Mouse (Mus musculus): ENCODE data around the gene Hs2st1. TPM values are rescaled to one million over a fixed set of nuclear protein-coding genes. Genes with fewer than 3 reads are reported as not detected.

Gene Hs2st1
- polyA plus RNA-seq, 1 experiment from 2014 or later, result 7.3 TPM

GRCm38 (mm10) chr3:144467521-144467920 is 102.5 kb downstream of the Hs2st1 start:
- Histone ChIP-seq H3K36me3 (ENCODE audit: control insufficient read depth, insufficient read depth, low read length) (no peaks in the 10 kb centered on the region), H3K4me1 (ENCODE audit: control insufficient read depth, insufficient read depth, low read length) (no peaks in the 10 kb centered on the region), H3K27me3 (ENCODE audit: control insufficient read depth, insufficient read depth, low read length) (no peaks in the 10 kb centered on the region), H3K9ac (ENCODE audit: low read depth, low read length) (no peak overlapping the region), H3K4me3 (ENCODE audit: low read depth, low read length) (no peak overlapping the region), H3K27ac (ENCODE audit: low read depth, low read length) (no peak overlapping the region), H3K9me3 (replicated peaks; ENCODE audit: control insufficient read depth, low read length) (no peaks in the 10 kb centered on the region), H3K4me2 (no peak overlapping the region)
- ATAC-seq (replicated peaks; ENCODE audit: insufficient number of reproducible peaks, low FRiP score, low TSS enrichment), result no peak
- 71% methylated on average over 10 of the region's 10 CpGs for WGBS (ENCODE audit: insufficient replicate concordance)

GRCm38 (mm10) chr3:144466108-144466678 is 103.8 kb downstream of the Hs2st1 start:
- no peak overlapping the region for H3K27ac ChIP-seq (ENCODE audit: low read depth, low read length)
- H3K9ac ChIP-seq (ENCODE audit: low read depth, low read length), result no peak overlapping the region
- 86% methylated on average over 8 of the region's 8 CpGs for WGBS (ENCODE audit: insufficient replicate concordance)
- no peaks in the 10 kb centered on the region for H3K9me3 ChIP-seq (replicated peaks; ENCODE audit: control insufficient read depth, low read length)
- H3K27me3 ChIP-seq (ENCODE audit: control insufficient read depth, insufficient read depth, low read length), result no peaks in the 10 kb centered on the region
- no peak overlapping the region for H3K4me3 ChIP-seq (ENCODE audit: low read depth, low read length)
- ATAC-seq (replicated peaks; ENCODE audit: insufficient number of reproducible peaks, low FRiP score, low TSS enrichment), result no peak
- H3K4me2 ChIP-seq, result no peak overlapping the region
- 0 out of 2 replicates have a peak, but pooled peaks cover 3% of the 10 kb centered on the region for H3K4me1 ChIP-seq (ENCODE audit: control insufficient read depth, insufficient read depth, low read length)
- H3K36me3 ChIP-seq (ENCODE audit: control insufficient read depth, insufficient read depth, low read length), result no peaks in the 10 kb centered on the region

DNA sequence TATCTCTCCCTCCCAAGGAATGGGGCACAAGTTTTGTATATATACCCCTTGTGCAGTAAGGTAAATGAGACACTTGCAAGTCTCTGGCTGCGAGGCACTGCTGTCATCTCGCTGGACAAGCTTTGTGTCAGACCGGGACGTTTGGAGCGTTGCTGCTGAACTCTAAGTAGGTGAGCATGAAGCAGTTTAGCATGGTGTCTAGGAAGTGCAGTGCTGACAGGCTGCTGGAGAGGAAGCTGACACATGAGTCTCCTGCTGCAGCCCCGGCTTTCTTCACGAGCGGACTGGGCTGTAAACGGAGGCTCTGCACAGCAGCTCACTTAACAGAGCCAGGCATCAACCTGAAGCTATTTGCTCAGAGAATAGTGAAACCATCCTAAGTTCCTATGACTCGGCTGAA is 107.3 kb downstream of the Hs2st1 start:
- whole genome bisulfite sequencing (ENCODE audit: insufficient replicate concordance), result 60% methylated on average over 10 of the region's 10 CpGs
- H3K27ac ChIP-seq (ENCODE audit: low read depth, low read length), result no peak overlapping the region
- peaks cover 7% of the 10 kb centered on the region; the same call in 1 of the 2 replicates for H3K4me1 ChIP-seq (ENCODE audit: control insufficient read depth, insufficient read depth, low read length)

GRCm38 (mm10) chr3:144460183-144460788 is 109.7 kb downstream of the Hs2st1 start:
- H3K9me3 ChIP-seq (replicated peaks; ENCODE audit: control insufficient read depth, low read length), result no peaks in the 10 kb centered on the region
- ATAC-seq (replicated peaks; ENCODE audit: insufficient number of reproducible peaks, low FRiP score, low TSS enrichment), result no peak; the same call in 1 of the 2 replicates
- no peak overlapping the region for H3K27ac ChIP-seq (ENCODE audit: low read depth, low read length)
- no peaks in the 10 kb centered on the region for H3K36me3 ChIP-seq (ENCODE audit: control insufficient read depth, insufficient read depth, low read length)
- 58% methylated on average over 5 of the region's 5 CpGs for WGBS (ENCODE audit: insufficient replicate concordance)
- H3K9ac ChIP-seq (ENCODE audit: low read depth, low read length), result no peak overlapping the region
- H3K4me1 ChIP-seq (ENCODE audit: control insufficient read depth, insufficient read depth, low read length), result peaks cover 7% of the 10 kb centered on the region; the same call in 1 of the 2 replicates
- H3K4me2 ChIP-seq, result no peak overlapping the region
- no peak overlapping the region for H3K4me3 ChIP-seq (ENCODE audit: low read depth, low read length)
- H3K27me3 ChIP-seq (ENCODE audit: control insufficient read depth, insufficient read depth, low read length), result no peaks in the 10 kb centered on the region

More for the DNA sequence above, 107.3 kb downstream of the Hs2st1 start:
- Histone ChIP-seq H3K4me2 (no peak overlapping the region), H3K4me3 (ENCODE audit: low read depth, low read length) (no peak overlapping the region), H3K9ac (ENCODE audit: low read depth, low read length) (no peak overlapping the region), H3K27me3 (ENCODE audit: control insufficient read depth, insufficient read depth, low read length) (no peaks in the 10 kb centered on the region), H3K9me3 (replicated peaks; ENCODE audit: control insufficient read depth, low read length) (no peaks in the 10 kb centered on the region), H3K36me3 (ENCODE audit: control insufficient read depth, insufficient read depth, low read length) (no peaks in the 10 kb centered on the region)
- peak; percentile 55; the same call in 1 of the 2 replicates for ATAC-seq (replicated peaks; ENCODE audit: insufficient number of reproducible peaks, low FRiP score, low TSS enrichment)

DNA sequence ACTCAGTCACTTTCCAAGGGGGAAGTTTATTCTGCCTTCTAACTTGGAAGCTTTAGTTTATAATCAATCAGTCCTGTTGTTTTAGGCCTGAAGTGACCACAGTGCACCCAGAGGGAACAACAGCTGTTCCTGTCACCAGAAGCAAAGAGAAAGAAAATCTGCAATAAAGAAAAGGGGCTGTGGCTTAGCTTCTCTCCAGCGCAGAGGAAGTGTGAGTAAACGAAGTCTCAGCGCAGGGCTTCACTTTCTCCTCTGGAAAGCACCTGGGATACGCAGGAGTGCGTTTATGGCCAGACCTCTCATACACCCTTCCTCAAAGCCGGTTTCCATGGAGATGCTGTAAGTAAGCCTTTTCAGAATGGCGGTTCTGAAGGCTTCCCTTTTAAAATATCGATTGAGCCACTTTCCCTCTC is 110.7 kb downstream of the Hs2st1 start:
- H3K4me3 ChIP-seq (ENCODE audit: low read depth, low read length), result no peak overlapping the region
- no peak overlapping the region for H3K4me2 ChIP-seq
- no peak overlapping the region for H3K9ac ChIP-seq (ENCODE audit: low read depth, low read length)
- no peaks in the 10 kb centered on the region for H3K27me3 ChIP-seq (ENCODE audit: control insufficient read depth, insufficient read depth, low read length)
- H3K27ac ChIP-seq (ENCODE audit: low read depth, low read length), result no peak overlapping the region
- H3K9me3 ChIP-seq (replicated peaks; ENCODE audit: control insufficient read depth, low read length), result no peaks in the 10 kb centered on the region
- 77% methylated on average over 8 of the region's 8 CpGs for WGBS (ENCODE audit: insufficient replicate concordance)
- no peak for ATAC-seq (replicated peaks; ENCODE audit: insufficient number of reproducible peaks, low FRiP score, low TSS enrichment)
- H3K36me3 ChIP-seq (ENCODE audit: control insufficient read depth, insufficient read depth, low read length), result no peaks in the 10 kb centered on the region
- peaks cover 7% of the 10 kb centered on the region; the same call in 1 of the 2 replicates for H3K4me1 ChIP-seq (ENCODE audit: control insufficient read depth, insufficient read depth, low read length)

- ATAC-seq (replicated peaks; ENCODE audit: insufficient number of reproducible peaks, low FRiP score, low TSS enrichment), result peak; percentile 66
- H3K9ac ChIP-seq (ENCODE audit: low read depth, low read length), result no peak overlapping the region
- H3K27me3 ChIP-seq (ENCODE audit: control insufficient read depth, insufficient read depth, low read length), result no peaks in the 10 kb centered on the region
- H3K27ac ChIP-seq (ENCODE audit: low read depth, low read length), result no peak overlapping the region
- WGBS (ENCODE audit: insufficient replicate concordance), result 49% methylated on average over 19 of the region's 19 CpGs
- no peaks in the 10 kb centered on the region for H3K9me3 ChIP-seq (replicated peaks; ENCODE audit: control insufficient read depth, low read length)
- no peaks in the 10 kb centered on the region for H3K36me3 ChIP-seq (ENCODE audit: control insufficient read depth, insufficient read depth, low read length)
- H3K4me3 ChIP-seq (ENCODE audit: low read depth, low read length), result no peak overlapping the region
- no peak overlapping the region for H3K4me2 ChIP-seq
- no peaks in the 10 kb centered on the region for H3K4me1 ChIP-seq (ENCODE audit: control insufficient read depth, insufficient read depth, low read length)
Measured at GRCm38 (mm10) chr3:144453701-144454430, 116.1 kb downstream of the Hs2st1 start.

GRCm38 (mm10) chr3:144448977-144449376 is 121.0 kb downstream of the Hs2st1 start:
- Histone ChIP-seq H3K9ac (ENCODE audit: low read depth, low read length) (no peak overlapping the region), H3K4me1 (ENCODE audit: control insufficient read depth, insufficient read depth, low read length) (peaks cover 5% of the 10 kb centered on the region; the same call in 1 of the 2 replicates), H3K4me2 (no peak overlapping the region), H3K36me3 (ENCODE audit: control insufficient read depth, insufficient read depth, low read length) (no peaks in the 10 kb centered on the region), H3K27me3 (ENCODE audit: control insufficient read depth, insufficient read depth, low read length) (no peaks in the 10 kb centered on the region), H3K4me3 (ENCODE audit: low read depth, low read length) (no peak overlapping the region), H3K9me3 (replicated peaks; ENCODE audit: control insufficient read depth, low read length) (no peaks in the 10 kb centered on the region), H3K27ac (ENCODE audit: low read depth, low read length) (no peak overlapping the region)
- no peak for ATAC-seq (replicated peaks; ENCODE audit: insufficient number of reproducible peaks, low FRiP score, low TSS enrichment)
- 90% methylated on average over 6 of the region's 6 CpGs for WGBS (ENCODE audit: insufficient replicate concordance)

- no peak overlapping the region for H3K9ac ChIP-seq (ENCODE audit: low read depth, low read length)
- no peak overlapping the region for H3K27ac ChIP-seq (ENCODE audit: low read depth, low read length)
- 81% methylated on average over 9 of the region's 9 CpGs for WGBS (ENCODE audit: insufficient replicate concordance)
- H3K9me3 ChIP-seq (replicated peaks; ENCODE audit: control insufficient read depth, low read length), result no peaks in the 10 kb centered on the region
- no peaks in the 10 kb centered on the region for H3K36me3 ChIP-seq (ENCODE audit: control insufficient read depth, insufficient read depth, low read length)
- H3K4me2 ChIP-seq, result no peak overlapping the region
- no peaks in the 10 kb centered on the region for H3K27me3 ChIP-seq (ENCODE audit: control insufficient read depth, insufficient read depth, low read length)
- no peak overlapping the region for H3K4me3 ChIP-seq (ENCODE audit: low read depth, low read length)
- ATAC-seq (replicated peaks; ENCODE audit: insufficient number of reproducible peaks, low FRiP score, low TSS enrichment), result no peak
- H3K4me1 ChIP-seq (ENCODE audit: control insufficient read depth, insufficient read depth, low read length), result peaks cover 5% of the 10 kb centered on the region; the same call in 1 of the 2 replicates
Measured at GRCm38 (mm10) chr3:144447917-144448316, 122.1 kb downstream of the Hs2st1 start.

Data from heart, embryonic 11.5 days (tissue).